Mouse (Mus musculus): ENCODE measurements around the gene Aif1l. TPM values are rescaled to one million over a fixed set of nuclear protein-coding genes. Genes with fewer than 3 reads are reported as not detected.
A peak's percentile ranks its signal among the peaks of the same experiment; 100 is the strongest.
"Not testable (repeated sequence)": the region's sequence is repeated elsewhere in the genome, so short reads cannot be mapped to it uniquely, and the experiment has no call there.

Gene Aif1l
- polyA plus RNA-seq, 1 experiment from 2014 or later: 15.6 TPM

DNA sequence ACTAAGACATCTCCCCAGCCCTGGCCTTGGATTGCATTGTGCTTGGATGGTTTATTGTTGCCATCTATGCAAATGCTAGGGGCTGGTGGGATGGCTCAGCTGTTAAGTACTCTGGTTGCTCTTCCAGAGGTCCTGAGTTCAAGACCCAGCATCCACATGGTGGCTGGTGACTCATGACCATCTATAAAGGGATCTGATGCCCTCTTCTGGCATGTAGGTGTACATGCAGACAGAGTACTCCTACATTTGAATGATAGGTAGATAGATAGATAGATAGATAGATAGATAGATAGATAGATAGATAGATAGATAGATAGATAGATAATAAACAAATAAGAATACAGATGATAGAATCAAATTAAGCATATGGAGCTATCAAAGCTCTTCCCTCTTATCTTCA lies 35.7 kb upstream of the Aif1l start:
- not testable (repeated sequence) for H3K9ac ChIP-seq (ENCODE audit: low read depth, low read length); H3K9me3 ChIP-seq (ENCODE audit: control insufficient read depth, low read length); H3K27ac ChIP-seq (ENCODE audit: low read depth, low read length); H3K4me3 ChIP-seq (ENCODE audit: low read depth, low read length); H3K4me2 ChIP-seq; H3K36me3 ChIP-seq (ENCODE audit: control insufficient read depth, insufficient read depth, low read length); H3K27me3 ChIP-seq (replicated peaks; ENCODE audit: control insufficient read depth, insufficient read depth, low read length); H3K4me1 ChIP-seq (replicated peaks; ENCODE audit: control insufficient read depth, insufficient read depth, low read length); ATAC-seq (replicated peaks; ENCODE audit: low FRiP score); DNase-seq (ENCODE audit: low spot score)

DNA sequence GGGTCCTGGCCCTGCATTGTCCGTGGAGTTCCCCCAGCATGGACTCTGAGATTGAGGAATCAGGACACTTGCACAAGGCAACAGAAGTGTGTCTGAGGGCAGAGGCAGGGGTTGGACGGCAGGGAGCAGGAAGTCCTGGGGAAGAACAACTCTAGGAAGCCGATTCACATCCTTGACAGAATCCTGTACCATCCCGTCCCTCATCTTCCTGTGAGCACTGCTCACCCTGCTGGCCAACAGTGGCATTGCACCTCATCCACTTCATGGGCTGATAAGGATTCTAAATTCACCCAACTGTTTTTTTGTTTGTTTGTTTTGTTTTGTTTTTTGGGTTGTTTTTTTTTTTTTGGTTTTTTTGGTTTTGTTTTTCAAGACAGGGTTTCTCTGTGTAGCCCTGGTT lies 34.8 kb upstream of the Aif1l start:
- no peaks in the 10 kb centered on the region for H3K4me1 ChIP-seq (replicated peaks; ENCODE audit: control insufficient read depth, insufficient read depth, low read length)
- whole genome bisulfite sequencing: 21% methylated on average over 4 of the region's 4 CpGs
- DNase-seq (ENCODE audit: low spot score) (peak; percentile 65), ATAC-seq (replicated peaks; ENCODE audit: low FRiP score) (no peak)
- no peak overlapping the region for H3K27ac ChIP-seq (ENCODE audit: low read depth, low read length)
- H3K27me3 ChIP-seq (replicated peaks; ENCODE audit: control insufficient read depth, insufficient read depth, low read length): peaks cover 3% of the 10 kb centered on the region
- no peak overlapping the region for H3K9ac ChIP-seq (ENCODE audit: low read depth, low read length)
- no peak overlapping the region for H3K4me3 ChIP-seq (ENCODE audit: low read depth, low read length)
- H3K9me3 ChIP-seq (ENCODE audit: control insufficient read depth, low read length): no peaks in the 10 kb centered on the region
- H3K36me3 ChIP-seq (ENCODE audit: control insufficient read depth, insufficient read depth, low read length): no peaks in the 10 kb centered on the region
- no peak overlapping the region for H3K4me2 ChIP-seq

DNA sequence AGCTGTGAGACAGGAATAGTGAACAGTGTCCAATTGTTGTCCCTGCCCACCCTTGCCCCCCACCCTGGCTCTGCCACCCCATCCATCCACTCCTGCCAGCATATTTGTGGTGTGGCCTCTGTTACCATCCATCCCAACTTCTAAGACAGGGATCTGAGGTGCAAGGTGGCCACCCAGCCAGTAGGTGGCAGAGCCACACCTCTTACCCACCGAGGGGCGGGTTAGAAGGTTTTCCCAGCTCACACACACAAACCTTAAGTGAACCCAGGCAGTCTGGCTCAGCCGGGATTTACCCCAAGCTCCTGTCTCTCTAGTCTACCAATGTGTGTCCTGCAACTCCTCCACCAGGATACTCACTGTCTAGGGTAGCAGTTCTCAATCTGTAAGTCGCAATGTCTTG lies 32.3 kb upstream of the Aif1l start:
- no peak for DNase-seq (ENCODE audit: low spot score)

DNA sequence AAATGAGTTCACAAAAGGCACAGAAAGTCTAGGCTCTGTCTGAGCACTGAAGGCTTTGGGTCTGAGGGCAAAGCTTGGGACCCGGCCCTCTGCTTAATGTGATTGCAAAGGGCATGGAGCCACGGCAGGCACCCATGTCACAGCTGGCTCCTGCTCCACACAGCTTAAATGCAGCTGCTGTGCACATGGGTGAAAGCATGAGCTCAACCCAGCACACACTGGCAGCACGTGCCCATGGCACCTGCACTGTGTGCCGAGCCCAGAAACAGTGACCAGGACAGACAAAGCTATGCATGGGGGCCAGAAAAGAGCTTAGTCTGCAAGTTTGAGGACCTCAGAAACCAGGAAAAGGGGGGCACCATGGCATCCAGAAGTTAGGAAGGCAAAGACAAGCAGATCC lies 26.3 kb upstream of the Aif1l start:
- Histone ChIP-seq H3K4me2 (no peak overlapping the region), H3K9ac (ENCODE audit: low read depth, low read length) (no peak overlapping the region)
- WGBS: 73% methylated on average over 4 of the region's 4 CpGs

More for the DNA sequence above, 32.3 kb upstream of the Aif1l start:
- H3K4me3 ChIP-seq (ENCODE audit: low read depth, low read length): no peak overlapping the region
- H3K4me2 ChIP-seq: no peak overlapping the region
- H3K36me3 ChIP-seq (ENCODE audit: control insufficient read depth, insufficient read depth, low read length): no peaks in the 10 kb centered on the region
- ATAC-seq (replicated peaks; ENCODE audit: low FRiP score): no peak
- H3K4me1 ChIP-seq (replicated peaks; ENCODE audit: control insufficient read depth, insufficient read depth, low read length): no peaks in the 10 kb centered on the region
- H3K9me3 ChIP-seq (ENCODE audit: control insufficient read depth, low read length): no peaks in the 10 kb centered on the region
- no peak overlapping the region for H3K27ac ChIP-seq (ENCODE audit: low read depth, low read length)
- H3K9ac ChIP-seq (ENCODE audit: low read depth, low read length): no peak overlapping the region
- WGBS: 28% methylated on average over 4 of the region's 4 CpGs
- peaks cover 3% of the 10 kb centered on the region for H3K27me3 ChIP-seq (replicated peaks; ENCODE audit: control insufficient read depth, insufficient read depth, low read length)

DNA sequence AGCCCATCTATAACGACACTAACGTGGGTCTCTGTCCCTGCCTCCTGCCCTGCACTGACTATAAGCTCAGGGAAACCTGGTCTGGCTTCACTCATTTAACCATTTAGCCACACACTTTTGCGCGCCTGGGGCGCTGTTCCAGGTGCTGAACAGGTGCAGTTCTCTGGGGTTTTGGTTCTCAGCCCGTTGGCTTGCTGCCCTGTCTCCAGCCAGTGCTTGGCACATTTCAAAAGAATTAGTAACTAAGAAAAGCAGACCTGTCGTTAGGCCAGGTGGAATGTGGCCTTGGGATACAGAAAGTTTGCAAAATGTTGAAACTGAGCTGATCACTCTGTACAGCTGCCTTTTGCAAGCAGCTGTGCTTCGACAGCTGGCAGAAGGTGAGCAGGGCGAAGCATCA lies 25.1 kb upstream of the Aif1l start:
- H3K9ac ChIP-seq (ENCODE audit: low read depth, low read length): no peak overlapping the region
- H3K36me3 ChIP-seq (ENCODE audit: control insufficient read depth, insufficient read depth, low read length): no peaks in the 10 kb centered on the region
- peaks cover 3% of the 10 kb centered on the region for H3K27me3 ChIP-seq (replicated peaks; ENCODE audit: control insufficient read depth, insufficient read depth, low read length)
- ATAC-seq (replicated peaks; ENCODE audit: low FRiP score): no peak
- H3K9me3 ChIP-seq (ENCODE audit: control insufficient read depth, low read length): no peaks in the 10 kb centered on the region
- no peak overlapping the region for H3K27ac ChIP-seq (ENCODE audit: low read depth, low read length)
- no peak overlapping the region for H3K4me2 ChIP-seq
- WGBS: 28% methylated on average over 9 of the region's 9 CpGs
- no peak overlapping the region for H3K4me3 ChIP-seq (ENCODE audit: low read depth, low read length)
- DNase-seq (ENCODE audit: low spot score): no peak
- no peaks in the 10 kb centered on the region for H3K4me1 ChIP-seq (replicated peaks; ENCODE audit: control insufficient read depth, insufficient read depth, low read length)

More for the DNA sequence above, 26.3 kb upstream of the Aif1l start:
- no peak for ATAC-seq (replicated peaks; ENCODE audit: low FRiP score)
- H3K4me3 ChIP-seq (ENCODE audit: low read depth, low read length): no peak overlapping the region
- H3K27me3 ChIP-seq (replicated peaks; ENCODE audit: control insufficient read depth, insufficient read depth, low read length): peaks cover 3% of the 10 kb centered on the region
- no peak for DNase-seq (ENCODE audit: low spot score)
- H3K4me1 ChIP-seq (replicated peaks; ENCODE audit: control insufficient read depth, insufficient read depth, low read length): no peaks in the 10 kb centered on the region
- H3K9me3 ChIP-seq (ENCODE audit: control insufficient read depth, low read length): no peaks in the 10 kb centered on the region
- no peaks in the 10 kb centered on the region for H3K36me3 ChIP-seq (ENCODE audit: control insufficient read depth, insufficient read depth, low read length)
- no peak overlapping the region for H3K27ac ChIP-seq (ENCODE audit: low read depth, low read length)

DNA sequence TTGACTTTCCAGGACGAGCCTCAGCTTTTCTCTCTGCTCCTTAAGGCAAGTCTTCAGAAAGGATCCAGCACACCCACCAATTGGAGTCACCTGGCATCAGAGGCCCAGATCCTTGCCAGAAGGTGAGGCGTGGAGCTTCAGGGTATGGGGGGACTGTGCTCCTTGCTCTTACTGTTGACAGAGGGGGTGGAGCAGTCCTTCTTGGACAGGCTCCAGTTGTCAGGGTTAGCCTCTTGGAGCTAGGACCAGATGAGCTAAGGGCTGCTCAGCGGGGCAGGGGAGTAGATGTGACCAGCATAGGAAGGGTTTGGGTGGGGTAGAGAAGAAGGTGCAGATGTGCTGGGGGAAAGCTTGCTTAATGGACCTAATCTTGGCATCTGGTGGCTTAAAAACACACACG lies 24.0 kb upstream of the Aif1l start:
- no peaks in the 10 kb centered on the region; the same call in 1 of the 2 replicates for H3K27me3 ChIP-seq (replicated peaks; ENCODE audit: control insufficient read depth, insufficient read depth, low read length)
- no peaks in the 10 kb centered on the region for H3K36me3 ChIP-seq (ENCODE audit: control insufficient read depth, insufficient read depth, low read length)
- DNase-seq (ENCODE audit: low spot score) (no peak), ATAC-seq (replicated peaks; ENCODE audit: low FRiP score) (no peak)
- WGBS: 57% methylated on average over 4 of the region's 4 CpGs
- H3K4me3 ChIP-seq (ENCODE audit: low read depth, low read length): no peak overlapping the region
- H3K27ac ChIP-seq (ENCODE audit: low read depth, low read length): no peak overlapping the region
- no peaks in the 10 kb centered on the region for H3K4me1 ChIP-seq (replicated peaks; ENCODE audit: control insufficient read depth, insufficient read depth, low read length)
- H3K9me3 ChIP-seq (ENCODE audit: control insufficient read depth, low read length): no peaks in the 10 kb centered on the region
- H3K4me2 ChIP-seq: no peak overlapping the region
- H3K9ac ChIP-seq (ENCODE audit: low read depth, low read length): no peak overlapping the region

DNA sequence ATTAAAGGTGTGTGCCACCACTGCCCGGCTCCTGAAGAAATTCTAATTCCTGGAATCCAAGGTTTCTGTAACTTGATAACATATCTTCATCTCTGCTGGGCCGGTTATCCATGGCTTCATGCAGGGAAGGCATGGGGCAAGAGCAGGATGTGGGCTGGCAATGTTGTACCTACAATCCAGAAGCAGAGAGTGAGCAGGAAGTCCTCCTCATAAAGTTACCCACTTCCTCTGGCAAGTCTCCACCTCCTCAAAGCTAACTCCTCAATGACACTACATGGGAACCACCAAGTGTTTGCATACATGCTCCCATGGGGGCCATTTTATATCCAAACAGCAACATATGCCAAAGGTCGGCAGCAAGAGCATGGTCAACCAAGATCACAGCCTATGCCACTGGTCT lies 20.3 kb upstream of the Aif1l start:
- no peaks in the 10 kb centered on the region; the same call in 1 of the 2 replicates for H3K4me1 ChIP-seq (replicated peaks; ENCODE audit: control insufficient read depth, insufficient read depth, low read length)
- no peak overlapping the region for H3K4me3 ChIP-seq (ENCODE audit: low read depth, low read length)
- no peaks in the 10 kb centered on the region for H3K27me3 ChIP-seq (replicated peaks; ENCODE audit: control insufficient read depth, insufficient read depth, low read length)
- no peak overlapping the region for H3K9ac ChIP-seq (ENCODE audit: low read depth, low read length)
- WGBS: 70% methylated on average over 3 of the region's 3 CpGs
- no peak overlapping the region for H3K27ac ChIP-seq (ENCODE audit: low read depth, low read length)
- no peak overlapping the region for H3K4me2 ChIP-seq
- ATAC-seq (replicated peaks; ENCODE audit: low FRiP score) (no peak), DNase-seq (ENCODE audit: low spot score) (no peak)
- H3K36me3 ChIP-seq (ENCODE audit: control insufficient read depth, insufficient read depth, low read length): no peaks in the 10 kb centered on the region
- no peaks in the 10 kb centered on the region for H3K9me3 ChIP-seq (ENCODE audit: control insufficient read depth, low read length)

DNA sequence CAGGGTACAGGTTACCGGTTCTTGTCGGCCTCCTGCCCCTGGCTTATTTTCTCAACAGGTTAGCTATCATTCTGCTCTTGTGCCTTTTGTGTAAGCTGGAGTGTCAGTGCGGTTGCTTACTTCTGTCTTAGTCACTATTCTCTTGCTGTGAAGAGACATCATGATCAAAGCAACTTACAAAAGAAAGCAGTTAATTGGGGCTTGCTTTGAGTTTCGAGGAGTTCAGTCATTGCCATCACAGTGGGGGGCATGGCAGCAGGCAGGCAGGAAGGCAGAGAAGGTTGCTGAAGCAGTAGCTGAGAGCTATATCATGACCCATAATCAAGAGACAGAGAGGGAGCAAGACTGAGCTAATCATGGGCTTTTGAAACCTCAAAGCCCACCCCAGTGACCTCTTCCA lies 15.4 kb upstream of the Aif1l start:
- no peak overlapping the region for H3K9ac ChIP-seq (ENCODE audit: low read depth, low read length)
- no peaks in the 10 kb centered on the region for H3K36me3 ChIP-seq (ENCODE audit: control insufficient read depth, insufficient read depth, low read length)
- H3K4me1 ChIP-seq (replicated peaks; ENCODE audit: control insufficient read depth, insufficient read depth, low read length): no peaks in the 10 kb centered on the region; the same call in 1 of the 2 replicates
- no peak overlapping the region for H3K27ac ChIP-seq (ENCODE audit: low read depth, low read length)
- no peak overlapping the region for H3K4me3 ChIP-seq (ENCODE audit: low read depth, low read length)
- DNase-seq (ENCODE audit: low spot score): no peak
- WGBS: 55% methylated on average over 4 of the region's 4 CpGs
- no peak for ATAC-seq (replicated peaks; ENCODE audit: low FRiP score)
- H3K27me3 ChIP-seq (replicated peaks; ENCODE audit: control insufficient read depth, insufficient read depth, low read length): no peaks in the 10 kb centered on the region
- H3K4me2 ChIP-seq: no peak overlapping the region
- H3K9me3 ChIP-seq (ENCODE audit: control insufficient read depth, low read length): no peaks in the 10 kb centered on the region

DNA sequence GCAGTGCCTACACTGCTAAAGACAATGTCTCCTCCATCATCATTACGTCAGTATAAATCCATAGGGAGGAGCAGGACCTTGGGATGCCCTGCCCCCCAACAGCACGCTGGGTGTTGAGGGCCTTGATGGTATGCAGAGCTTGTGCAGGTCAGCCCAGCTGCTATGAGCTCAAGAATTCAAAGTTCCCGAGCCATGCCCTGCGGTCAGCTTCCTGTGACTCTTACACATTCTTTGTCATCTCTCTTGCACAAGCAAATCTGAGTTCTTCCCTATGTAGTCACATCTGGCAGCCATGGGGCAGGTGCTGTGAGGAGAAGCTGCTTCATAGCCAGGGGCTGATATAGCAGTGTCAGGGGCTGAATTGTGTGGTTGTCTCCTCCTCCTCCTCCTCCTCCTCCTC lies 14.9 kb upstream of the Aif1l start:
- Histone ChIP-seq H3K4me1 (replicated peaks; ENCODE audit: control insufficient read depth, insufficient read depth, low read length) (no peaks in the 10 kb centered on the region; the same call in 1 of the 2 replicates), H3K9me3 (ENCODE audit: control insufficient read depth, low read length) (no peaks in the 10 kb centered on the region), H3K36me3 (ENCODE audit: control insufficient read depth, insufficient read depth, low read length) (no peaks in the 10 kb centered on the region), H3K27ac (ENCODE audit: low read depth, low read length) (no peak overlapping the region), H3K4me2 (no peak overlapping the region), H3K4me3 (ENCODE audit: low read depth, low read length) (no peak overlapping the region), H3K9ac (ENCODE audit: low read depth, low read length) (no peak overlapping the region), H3K27me3 (replicated peaks; ENCODE audit: control insufficient read depth, insufficient read depth, low read length) (no peaks in the 10 kb centered on the region)
- no peak for ATAC-seq (replicated peaks; ENCODE audit: low FRiP score)
- WGBS: 35% methylated on average over 4 of the region's 4 CpGs
- no peak for DNase-seq (ENCODE audit: low spot score)
